Mouse (Mus musculus) T-helper 2 cell (primary cell): ENCODE measurements around the gene Cul9.

ENCODE experiments used
- in situ Hi-C: fragments of 300-600 bp; cut with MboI, MseI; formaldehyde crosslinking; loops from one replicate; pipeline ENCODE4 v1.15.1; 2025; ENCODE audit warnings: high pct_unique_total_duplicates

Cul9 gene

GRCm38 (mm10) chr17:46553469-46553868 is 7.3 kb upstream of the Cul9 start:
- in situ Hi-C loops, result no loop called here

- in situ Hi-C loops, result no loop called here
These were observed 6.7 kb upstream of the Cul9 start for GRCm38 (mm10) chr17:46552841-46553423.

GRCm38 (mm10) chr17:46552151-46552550 is 6.0 kb upstream of the Cul9 start:
- in situ Hi-C loops, result no loop called here

- in situ Hi-C loops, result no loop called here
These were observed 5.2 kb upstream of the Cul9 start for GRCm38 (mm10) chr17:46551369-46551768.

- in situ Hi-C loops, result no loop called here
These were observed 4.7 kb upstream of the Cul9 start for GRCm38 (mm10) chr17:46550904-46551303.

DNA sequence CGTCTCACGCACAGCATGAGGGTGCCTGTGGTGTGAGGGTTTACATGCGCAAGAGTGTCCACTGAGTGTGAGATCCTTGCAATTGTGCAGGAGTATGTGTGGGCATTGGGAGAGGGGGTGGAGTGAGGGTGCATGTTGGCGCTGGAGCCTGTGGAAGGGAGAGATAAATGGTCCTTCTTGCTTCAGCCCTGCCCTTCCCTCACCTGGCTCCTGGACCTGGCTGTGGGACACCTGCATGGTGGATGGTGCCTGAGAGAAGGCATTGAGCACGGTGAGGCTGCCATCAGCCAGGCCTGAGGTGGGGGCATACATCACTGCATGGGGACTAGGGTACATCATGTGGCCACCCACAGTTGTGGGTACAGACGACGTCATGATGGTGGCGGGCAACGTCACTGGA is 3.5 kb upstream of the Cul9 start:
- in situ Hi-C loops, result loop anchor here (10.0 kb wide), 1 partner anchor 65 kb away; the partner anchor contains the start of gene Ttbk1

DNA sequence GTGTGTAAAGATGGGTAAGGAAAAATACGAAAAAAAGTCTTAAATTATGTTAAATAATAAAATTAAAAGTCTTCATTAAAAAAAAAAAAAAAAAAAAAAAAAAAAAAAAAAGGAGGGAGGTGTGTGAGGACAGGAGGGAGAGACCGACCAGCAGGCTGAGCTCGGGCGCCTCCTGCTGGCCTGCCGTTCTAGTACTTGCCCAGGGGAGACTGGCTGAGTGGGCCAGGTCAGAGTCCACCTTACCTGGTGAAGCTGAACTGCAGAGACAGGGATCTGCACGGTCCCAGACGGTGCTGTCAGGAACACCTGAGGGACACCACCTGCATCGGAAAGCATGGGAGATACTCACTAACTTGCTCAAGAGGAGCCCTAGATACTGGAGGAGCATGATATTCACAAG is 3.0 kb upstream of the Cul9 start:
- in situ Hi-C loops, result loop anchor here (10.0 kb wide), 1 partner anchor 64 kb away; the partner anchor contains the start of gene Ttbk1

DNA sequence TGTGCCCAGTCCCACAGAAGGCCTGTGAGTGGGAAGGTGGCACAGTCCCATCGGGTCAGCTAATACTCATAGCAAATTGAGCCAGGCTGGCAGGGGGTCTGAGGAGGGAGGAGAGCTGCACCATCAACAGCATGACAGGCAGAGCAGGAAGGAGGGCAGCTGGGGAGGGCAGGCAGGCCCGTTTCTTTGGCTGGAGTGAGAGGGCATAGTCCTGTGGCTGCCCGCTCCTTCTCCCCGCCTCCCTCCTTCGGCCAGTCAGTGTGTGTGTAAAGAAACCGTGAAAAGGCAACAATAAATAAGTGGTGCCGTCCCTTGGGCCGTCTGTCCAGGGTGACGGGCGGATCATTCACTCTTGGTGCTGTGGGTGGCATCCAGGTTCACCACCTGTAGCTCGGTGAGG is 2.6 kb upstream of the Cul9 start:
- in situ Hi-C loops, result loop anchor here (10.0 kb wide), 1 partner anchor 64 kb away; the partner anchor contains the start of gene Ttbk1

- in situ Hi-C loops, result loop anchor here (10.0 kb wide), 1 partner anchor 63 kb away; the partner anchor contains the start of gene Ttbk1
These were observed 1.7 kb upstream of the Cul9 start for GRCm38 (mm10) chr17:46547923-46548322.

- in situ Hi-C loops, result loop anchor here (10.0 kb wide), 1 partner anchor 62 kb away; the partner anchor contains the start of gene Ttbk1
These were observed 807 bp upstream of the Cul9 start for GRCm38 (mm10) chr17:46546995-46547394.

- in situ Hi-C loops, result loop anchor here (10.0 kb wide), 1 partner anchor 62 kb away; the partner anchor contains the start of gene Ttbk1
These were observed 403 bp upstream of the Cul9 start for GRCm38 (mm10) chr17:46546591-46546990.

GRCm38 (mm10) chr17:46543661-46544060 is 2.5 kb downstream of the Cul9 start:
- in situ Hi-C loops, result loop anchor here (5.0 to 10.0 kb wide), 3 partner anchors 36 to 84 kb away; partner anchors contain the start of genes Ptk7 and Ttbk1

- in situ Hi-C loops, result no loop called here
These were observed 20.4 kb downstream of the Cul9 start for GRCm38 (mm10) chr17:46525579-46526307.

- in situ Hi-C loops, result no loop called here
These were observed 21.1 kb downstream of the Cul9 start for GRCm38 (mm10) chr17:46525065-46525464.

- in situ Hi-C loops, result no loop called here
These were observed 24.1 kb downstream of the Cul9 start for GRCm38 (mm10) chr17:46521963-46522668.

DNA sequence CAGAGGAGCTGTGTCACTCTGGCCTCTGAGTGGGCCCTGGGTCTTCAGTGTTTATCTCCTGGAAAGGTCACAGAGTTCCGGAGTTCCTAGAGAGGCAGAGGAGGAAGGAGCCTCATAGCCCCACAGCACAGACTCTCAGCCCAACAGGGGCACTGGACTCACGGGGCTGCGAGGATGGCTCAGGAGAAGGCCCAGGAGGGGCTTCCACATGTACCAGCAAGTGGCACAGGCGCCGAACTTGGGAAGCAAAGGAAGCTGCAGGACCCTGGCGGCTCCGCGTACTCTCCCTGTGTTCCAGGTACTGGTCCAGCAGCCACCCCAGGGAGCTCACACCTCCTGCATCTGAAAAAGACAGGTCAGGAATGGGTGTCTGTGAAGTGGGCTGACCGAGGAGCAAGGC is 25.0 kb downstream of the Cul9 start:
- in situ Hi-C loops, result no loop called here

DNA sequence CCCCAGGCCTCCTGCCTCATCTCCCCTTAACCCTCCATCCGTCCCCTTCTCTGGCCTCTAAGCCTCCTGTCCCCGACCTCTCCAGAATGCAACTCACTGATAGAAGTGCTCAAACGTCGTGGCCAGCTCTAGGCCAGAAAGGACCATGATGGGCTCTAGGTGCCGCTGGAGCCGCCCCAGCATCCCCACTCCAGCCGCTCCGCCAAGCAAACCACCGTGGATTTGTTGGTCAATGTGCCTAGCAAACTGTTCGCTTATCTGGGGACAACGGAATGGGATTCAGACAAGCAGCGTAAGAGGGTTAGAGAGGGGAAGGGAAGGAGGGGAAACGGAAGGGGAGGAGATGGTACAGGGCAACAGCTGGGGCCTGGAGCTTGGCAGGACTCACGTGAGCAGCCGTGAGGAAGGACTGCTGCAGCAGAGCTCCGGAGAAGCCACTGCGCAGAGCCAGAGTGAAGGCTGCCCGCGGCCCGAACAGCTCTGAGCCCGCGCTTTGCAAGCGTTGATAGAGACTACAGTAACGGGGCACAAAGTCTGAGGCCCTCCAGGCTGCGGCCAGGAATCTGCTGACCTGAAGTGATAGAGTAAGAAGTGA is 25.7 kb downstream of the Cul9 start:
- in situ Hi-C loops, result no loop called here

DNA sequence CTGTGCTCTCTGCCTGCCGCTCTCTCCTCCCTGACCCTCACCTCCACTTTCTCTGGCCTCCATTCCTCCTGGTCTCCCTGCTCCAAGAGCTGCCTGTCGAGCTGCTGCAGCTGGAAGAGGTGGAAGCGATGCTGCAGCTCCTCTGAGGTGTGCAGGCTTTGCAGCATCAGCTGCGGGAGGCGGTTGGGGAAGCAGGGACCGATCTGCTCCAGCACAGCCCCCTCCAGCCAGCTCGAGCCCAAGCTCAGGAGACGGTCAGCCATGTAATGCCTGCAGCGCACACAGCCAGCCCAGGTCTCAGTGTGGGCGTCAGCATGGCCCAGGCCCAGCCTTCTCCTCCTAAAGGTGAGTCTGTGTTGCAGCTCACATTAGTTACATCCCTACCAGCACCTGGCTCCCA is 26.2 kb downstream of the Cul9 start:
- in situ Hi-C loops, result no loop called here

GRCm38 (mm10) chr17:46513329-46513728 is 32.9 kb downstream of the Cul9 start:
- in situ Hi-C loops, result no loop called here

DNA sequence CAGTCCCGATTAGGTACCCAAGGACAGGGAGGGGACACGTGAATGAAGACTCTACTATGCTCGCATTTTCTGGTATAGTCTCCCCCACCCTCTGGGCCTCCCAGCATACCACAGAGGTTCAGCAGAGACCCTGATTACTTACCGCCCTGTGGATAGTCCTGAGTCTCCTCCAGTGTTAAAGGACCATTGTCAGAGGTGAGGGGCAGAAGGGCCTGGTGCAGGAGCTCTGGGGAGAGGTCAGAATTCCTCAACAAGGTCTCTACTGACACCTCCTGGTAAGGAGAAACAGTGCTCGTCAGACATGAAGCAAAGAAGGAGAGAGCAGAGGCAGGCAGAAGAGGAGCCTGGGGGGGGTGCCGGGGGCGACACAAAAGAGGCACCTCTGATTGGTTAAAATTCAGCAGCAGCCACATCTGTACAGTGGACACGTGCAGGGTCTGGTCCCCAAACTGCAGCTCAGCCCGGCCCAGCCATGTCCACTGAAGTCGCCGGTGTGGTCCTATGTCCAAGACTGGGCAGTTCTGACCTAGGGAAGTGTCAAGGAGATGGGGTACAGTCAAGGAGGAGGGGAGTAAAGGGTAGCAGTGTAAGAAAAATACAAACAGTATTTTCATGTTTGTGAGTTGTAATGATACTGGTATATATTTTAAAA is 35.0 kb downstream of the Cul9 start:
- in situ Hi-C loops, result no loop called here

- in situ Hi-C loops, result loop anchor here (5.0 kb wide), 2 partner anchors 37 to 68 kb away; partner anchors contain the start of gene Slc22a7
These were observed 40.6 kb downstream of the Cul9 start for GRCm38 (mm10) chr17:46505617-46506016.
